Mouse (Mus musculus): ENCODE measurements around the gene Tlcd2. TPM values are rescaled to one million over a fixed set of nuclear protein-coding genes. Genes with fewer than 3 reads are reported as not detected.

Tlcd2 gene
- polyA plus RNA-seq (2017; shearing (Covaris generic)) = 0.73 TPM

DNA sequence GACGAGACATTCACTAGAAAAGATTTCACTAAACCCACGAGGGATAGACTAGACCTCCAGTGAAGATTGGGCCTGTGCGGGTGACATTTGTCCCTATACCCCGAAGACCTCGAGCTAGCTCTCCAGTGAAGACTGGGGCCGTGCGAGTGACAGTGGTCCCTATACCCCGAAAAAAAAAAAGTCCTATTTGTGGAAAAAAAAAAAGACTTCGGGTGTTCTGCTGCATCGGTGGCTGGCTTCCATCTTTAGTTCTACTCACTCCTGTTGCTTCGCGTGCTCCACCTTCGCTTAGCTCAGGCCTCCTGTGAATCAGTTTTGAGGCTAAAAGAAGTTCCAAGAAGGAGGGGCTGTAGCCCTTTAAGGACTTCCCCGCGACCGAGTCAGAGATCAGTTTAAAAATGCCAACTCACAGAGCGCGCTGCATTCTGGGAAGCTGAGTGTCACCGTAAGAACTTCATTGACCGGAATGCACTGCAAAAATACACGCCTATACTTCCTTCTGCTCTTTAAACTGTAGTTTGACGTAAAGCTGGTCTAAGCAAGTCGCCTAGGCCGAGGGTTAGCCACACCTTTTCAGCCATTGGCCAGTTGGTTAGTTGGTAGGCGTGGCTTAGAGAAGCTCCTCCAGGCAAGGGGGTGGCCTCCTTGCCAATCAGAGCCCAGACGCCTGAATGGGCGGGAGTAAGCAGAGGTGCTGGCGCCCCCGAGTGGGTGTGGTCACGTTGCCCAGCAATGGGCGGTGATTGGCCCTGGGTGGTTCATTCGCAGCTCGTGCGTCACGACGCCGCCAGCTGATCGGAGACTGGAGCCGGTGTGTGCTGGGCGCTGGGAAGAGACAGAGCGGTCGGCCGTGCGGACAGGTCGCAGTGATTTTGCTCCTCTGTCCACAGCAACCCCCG is at the start of gene Tlcd2:
Gene Tlcd2 (plus strand): TSS at position 872 of the 899 bp plus-strand sequence.

DNA sequence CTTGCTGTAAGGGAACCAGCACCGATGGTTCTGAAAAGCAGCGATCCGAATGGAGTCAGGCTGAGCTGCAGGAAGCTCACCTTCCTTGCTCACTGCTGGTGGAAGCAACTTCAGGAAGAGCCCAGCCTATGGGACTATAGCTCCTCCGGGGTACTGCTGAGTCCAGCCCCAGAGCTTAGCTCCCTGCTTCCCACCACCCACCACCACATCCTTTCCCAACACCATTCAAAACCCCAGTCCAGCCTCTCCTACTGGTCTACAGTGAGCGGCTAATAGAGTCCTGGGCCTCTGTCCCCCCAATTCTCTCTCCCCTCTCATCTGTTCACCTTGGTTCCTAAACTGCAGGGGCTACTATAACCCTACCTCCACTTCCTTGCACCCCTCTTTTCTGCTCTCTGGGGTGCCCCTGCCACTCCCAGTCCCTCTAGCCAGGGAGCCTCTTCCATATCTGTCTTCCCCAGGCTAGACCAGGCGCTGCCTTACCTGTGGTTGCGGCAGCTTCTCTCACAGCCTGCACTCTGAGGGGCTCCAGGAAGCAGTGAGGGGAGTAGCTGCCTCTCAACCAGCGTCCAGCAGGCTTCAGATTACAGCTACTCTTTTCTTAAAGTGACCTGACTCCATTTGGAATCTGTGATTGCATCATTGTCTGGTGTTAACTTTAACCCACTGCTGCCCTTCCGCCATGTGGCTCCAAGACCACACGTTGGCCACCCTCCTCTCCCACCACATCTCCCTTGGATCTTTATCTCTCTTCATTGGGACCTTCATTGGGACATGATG is 39.3 kb upstream of the Tlcd2 start, which contains the start of gene Serpinf1:
Gene Serpinf1 (minus strand): TSS at position 689 of the 780 bp plus-strand sequence.

DNA sequence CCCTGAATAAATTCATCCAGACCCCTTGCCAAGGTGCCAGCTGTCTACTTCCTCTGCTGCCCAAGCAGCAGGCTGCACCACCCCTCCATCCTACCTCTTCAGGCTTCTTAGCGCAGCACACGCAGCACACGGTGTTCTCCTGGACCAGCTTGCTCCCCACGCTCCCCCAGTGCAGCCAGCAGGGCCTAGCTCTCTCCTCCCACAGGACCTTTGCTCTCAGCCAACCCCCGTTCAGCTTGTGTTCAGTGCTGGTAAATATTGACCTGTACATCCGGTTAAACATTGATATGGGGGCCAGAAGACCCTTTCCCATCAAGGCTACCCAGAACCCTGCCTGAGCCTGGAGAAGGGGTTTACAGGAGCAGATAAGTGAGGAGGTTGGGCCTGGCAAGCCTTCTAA is 22.2 kb upstream of the Tlcd2 start, which contains the start of gene Serpinf2:
Gene Serpinf2 (minus strand): TSS at position 229 of the 400 bp plus-strand sequence.

GRCm38 (mm10) chr11:75453991-75454930 is 7.3 kb upstream of the Tlcd2 start, which contains the start of gene Wdr81:
Gene Wdr81 (minus strand): TSS chr11:75454717.

DNA sequence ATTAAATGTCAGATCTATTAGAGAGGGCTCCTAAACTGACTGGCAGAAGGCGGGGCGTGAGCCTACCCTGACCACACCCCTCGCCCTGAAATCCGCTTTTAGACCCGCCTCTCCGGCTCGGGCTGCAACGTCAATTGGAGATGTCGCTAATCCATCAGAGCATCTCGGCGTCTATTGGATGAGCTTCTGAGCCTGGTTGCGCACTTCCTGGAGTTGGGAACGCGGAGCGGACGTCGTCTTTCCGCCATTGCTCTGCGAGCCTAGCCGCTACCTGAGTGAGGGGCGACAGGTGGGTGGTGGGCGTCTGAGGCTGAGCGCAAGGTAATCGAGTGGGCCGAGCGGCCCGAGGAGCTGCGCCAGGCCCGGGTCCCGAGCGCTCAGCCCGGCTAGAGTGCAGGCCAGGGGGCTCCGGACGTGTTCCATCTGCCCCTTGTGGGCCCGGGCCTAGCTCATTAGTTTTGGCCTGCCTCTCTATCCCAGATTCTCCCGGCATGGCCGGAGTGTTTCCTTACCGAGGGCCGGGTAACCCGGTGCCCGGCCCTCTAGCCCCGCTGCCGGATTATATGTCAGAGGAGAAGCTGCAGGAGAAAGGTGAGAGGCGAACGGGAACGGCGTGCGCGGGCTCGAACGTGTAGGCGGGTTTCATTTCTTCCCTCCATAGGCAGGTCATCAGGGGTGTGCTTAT is 25.2 kb downstream of the Tlcd2 start, which contains the start of gene Prpf8:
Gene Prpf8 (plus strand): TSS at position 216 of the 685 bp plus-strand sequence.

GRCm38 (mm10) chr11:75509741-75510626 is 48.5 kb downstream of the Tlcd2 start, which contains the start of gene Rilp:
Gene Rilp (plus strand): TSS chr11:75510094.

DNA sequence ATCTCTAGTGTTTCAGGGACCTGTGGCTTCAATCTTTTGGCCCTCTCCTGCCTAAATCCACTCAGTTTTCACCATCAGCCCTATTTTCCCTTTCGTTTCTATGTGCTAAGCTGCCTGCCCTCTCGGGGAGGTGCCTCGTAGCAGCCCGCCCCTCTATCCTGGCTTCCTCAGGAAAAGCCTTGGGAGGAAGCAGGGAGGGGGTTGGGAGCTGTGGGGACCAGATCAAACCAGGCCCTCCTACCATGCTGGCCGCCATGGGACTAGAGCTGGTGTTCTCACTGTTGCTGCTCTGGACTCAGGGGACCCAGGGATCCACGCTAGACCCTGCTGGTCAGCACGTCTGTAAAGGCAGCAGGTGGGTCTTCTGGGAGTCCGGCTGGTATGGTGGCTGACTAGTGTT is 51.8 kb downstream of the Tlcd2 start, which contains the start of gene Scarf1:
Gene Scarf1 (plus strand): TSS at position 205 of the 400 bp plus-strand sequence.

Other genes with a start within 250 kb of the Tlcd2 start
- gene Rpa1, start 113.4 kb upstream of the Tlcd2 start, polyA plus RNA-seq (2017; shearing (Covaris generic)) = 144 TPM
- gene Smyd4, start 113.3 kb upstream of the Tlcd2 start, polyA plus RNA-seq (2017; shearing (Covaris generic)) = 28.6 TPM
- not detected for gene Serpinf1, start 39.0 kb upstream of the Tlcd2 start, polyA plus RNA-seq (2017; shearing (Covaris generic))
- gene Serpinf2, start 22.1 kb upstream of the Tlcd2 start, polyA plus RNA-seq (2017; shearing (Covaris generic)) = not detected
- 8.7 TPM for gene Wdr81, start 7.0 kb upstream of the Tlcd2 start, polyA plus RNA-seq (2017; shearing (Covaris generic))
- gene Prpf8, start 25.1 kb downstream of the Tlcd2 start, polyA plus RNA-seq (2017; shearing (Covaris generic)) = 52.2 TPM
- gene Rilp, start 48.4 kb downstream of the Tlcd2 start, polyA plus RNA-seq (2017; shearing (Covaris generic)) = not detected
- 0.12 TPM for gene Scarf1, start 51.8 kb downstream of the Tlcd2 start, polyA plus RNA-seq (2017; shearing (Covaris generic))
- 45.2 TPM for gene Slc43a2, start 70.0 kb downstream of the Tlcd2 start, polyA plus RNA-seq (2017; shearing (Covaris generic))
- gene Pitpna, start 126.4 kb downstream of the Tlcd2 start, polyA plus RNA-seq (2017; shearing (Covaris generic)) = 350 TPM
- 103 TPM for gene Inpp5k, start 169.3 kb downstream of the Tlcd2 start, polyA plus RNA-seq (2017; shearing (Covaris generic))
- 8.2 TPM for gene Myo1c, start 188.8 kb downstream of the Tlcd2 start, polyA plus RNA-seq (2017; shearing (Covaris generic))
- 75.3 TPM for gene Crk, start 217.5 kb downstream of the Tlcd2 start, polyA plus RNA-seq (2017; shearing (Covaris generic))

Data from naive thymus-derived CD4-positive, alpha-beta T cell, adult 5 months (primary cell).